Mouse (Mus musculus) heart, postnatal 36 days (tissue): ENCODE measurements around the gene Cdc25b. TPM values are rescaled to one million over a fixed set of nuclear protein-coding genes. Genes with fewer than 3 reads are reported as not detected.

Source experiments
- DNase-seq, 2 experiments: peaks; one replicate each; pipeline ENCODE4 v3.0.0; 2021 to 2022
- intact Hi-C: fragments of 180-260 bp; cut with DNase I; formaldehyde crosslinking; loops from one replicate; pipeline ENCODE4 v1.15.1; 2025
- total RNA-seq, 2 experiments: library from RNA; stranded (reverse); gene quantifications; 2 replicates each; pipeline ENCODE4 v1.2.3; 2021

The Cdc25b gene
- total RNA-seq: 1 to 10 TPM; 6.1 to 7.0 TPM

GRCm38 (mm10) chr2:131186771-131187601 is at the start of gene Cdc25b, which contains the start of gene Spef1:
Gene Cdc25b (plus strand): TSS chr2:131186949.
Gene Spef1 (minus strand): TSS chr2:131187282.
- peak; percentile 85 to 86 for DNase-seq
- intact Hi-C loops: no loop called here

GRCm38 (mm10) chr2:131138296-131138695 is 48.5 kb upstream of the Cdc25b start:
- DNase-seq: peak in 1 of 2 experiments; percentile 1
- intact Hi-C loops: no loop called here

- peak in 1 of 2 experiments; percentile 1 for DNase-seq
- intact Hi-C loops: no loop called here
These were observed 48.0 kb upstream of the Cdc25b start for GRCm38 (mm10) chr2:131138760-131139159.

GRCm38 (mm10) chr2:131139287-131139686 is 47.5 kb upstream of the Cdc25b start:
- DNase-seq: peak in 1 of 2 experiments; percentile 2
- intact Hi-C loops: no loop called here

GRCm38 (mm10) chr2:131139886-131140532 is 46.7 kb upstream of the Cdc25b start:
- DNase-seq: peak in 1 of 2 experiments; percentile 42

GRCm38 (mm10) chr2:131140533-131140905 is 46.2 kb upstream of the Cdc25b start:
- no peak for DNase-seq
- intact Hi-C loops: no loop called here

More at GRCm38 (mm10) chr2:131139886-131140532, 46.7 kb upstream of the Cdc25b start:
- intact Hi-C loops: no loop called here

GRCm38 (mm10) chr2:131141336-131141986 is 45.3 kb upstream of the Cdc25b start:
- intact Hi-C loops: no loop called here
- no peak for DNase-seq

GRCm38 (mm10) chr2:131142592-131142991 is 44.2 kb upstream of the Cdc25b start:
- peak; percentile 83 to 86 for DNase-seq
- intact Hi-C loops: loop anchor here (1.0 kb wide), 1 partner anchor 47 kb away; no protein-coding TSS in a partner anchor

GRCm38 (mm10) chr2:131143007-131143780 is 43.6 kb upstream of the Cdc25b start:
- intact Hi-C loops: no loop called here
- no peak for DNase-seq

GRCm38 (mm10) chr2:131145121-131145520 is 41.6 kb upstream of the Cdc25b start:
- DNase-seq: no peak
- intact Hi-C loops: no loop called here

- no peak for DNase-seq
- intact Hi-C loops: no loop called here
These were observed 41.2 kb upstream of the Cdc25b start for GRCm38 (mm10) chr2:131145536-131145935.

GRCm38 (mm10) chr2:131146193-131147042 is 40.3 kb upstream of the Cdc25b start:
- intact Hi-C loops: no loop called here
- no peak for DNase-seq

- intact Hi-C loops: no loop called here
- DNase-seq: no peak
These were observed 39.7 kb upstream of the Cdc25b start for GRCm38 (mm10) chr2:131147043-131147365.

- intact Hi-C loops: no loop called here
- no peak for DNase-seq
These were observed 38.1 kb upstream of the Cdc25b start for GRCm38 (mm10) chr2:131148353-131149253.

- intact Hi-C loops: no loop called here
These were observed 37.5 kb upstream of the Cdc25b start for GRCm38 (mm10) chr2:131149254-131149578.

GRCm38 (mm10) chr2:131152166-131152730 is 34.5 kb upstream of the Cdc25b start:
- intact Hi-C loops: no loop called here
- no peak for DNase-seq

More at GRCm38 (mm10) chr2:131149254-131149578, 37.5 kb upstream of the Cdc25b start:
- no peak for DNase-seq

- DNase-seq: no peak
- intact Hi-C loops: no loop called here
These were observed 32.7 kb upstream of the Cdc25b start for GRCm38 (mm10) chr2:131154036-131154435.

GRCm38 (mm10) chr2:131156987-131157386 is 29.8 kb upstream of the Cdc25b start:
- intact Hi-C loops: no loop called here

More at GRCm38 (mm10) chr2:131156987-131157386, 29.8 kb upstream of the Cdc25b start:
- DNase-seq: no peak
